Mouse (Mus musculus) induced T-regulatory cell, adult 2 months (primary cell): ENCODE measurements around the gene Ptov1.
"Not testable (repeated sequence)": the region's sequence is repeated elsewhere in the genome, so short reads cannot be mapped to it uniquely, and the experiment has no call there.

ENCODE experiments used
- DNase-seq: peaks from one replicate; pipeline ENCODE4 v3.0.0-alpha.2; 2012; ENCODE audit warnings: low read depth

The Ptov1 gene

DNA sequence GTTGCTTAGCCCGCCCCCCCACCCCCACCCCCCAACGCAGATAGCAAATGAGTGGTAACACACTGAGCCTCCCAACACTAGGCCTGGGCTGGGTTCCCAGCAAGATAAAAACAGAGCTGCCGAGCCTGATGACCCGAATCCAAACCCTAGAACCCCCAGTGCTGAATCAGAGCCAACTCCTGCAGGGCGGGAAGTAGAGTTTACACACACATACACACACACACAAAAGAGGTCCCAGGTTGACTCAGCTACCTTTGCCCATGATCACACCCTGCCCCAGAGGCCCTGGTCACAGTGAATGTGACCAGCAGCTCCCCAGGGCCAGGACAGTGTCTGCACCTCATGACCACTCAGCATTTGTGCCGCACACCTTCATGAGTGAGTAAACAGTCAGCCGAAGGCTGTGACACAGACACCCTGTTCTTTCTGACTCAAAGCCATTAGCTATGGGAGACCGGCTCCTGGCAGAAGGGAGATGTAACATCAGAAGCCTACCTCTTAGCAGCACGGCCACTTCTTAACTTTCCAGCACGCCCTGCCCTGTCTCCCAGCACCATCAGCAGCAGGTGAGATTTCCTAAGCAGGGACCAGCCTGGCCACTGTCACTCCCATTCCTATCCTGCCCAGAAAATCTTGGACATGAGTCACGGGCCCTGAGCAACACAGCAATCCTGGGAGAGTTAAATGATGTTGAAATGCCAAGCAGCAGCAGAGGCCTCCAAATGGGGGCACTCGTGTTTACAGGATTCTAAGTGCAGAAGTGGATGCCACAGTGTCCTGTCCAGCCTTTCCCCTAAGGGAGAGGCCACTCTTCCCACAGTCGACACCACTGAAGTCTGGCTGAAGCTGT, 18.9 kb upstream of the Ptov1 start:
- DNase-seq = no peak

GRCm38 (mm10) chr7:44886964-44887363, 17.4 kb upstream of the Ptov1 start:
- no peak for DNase-seq

DNA sequence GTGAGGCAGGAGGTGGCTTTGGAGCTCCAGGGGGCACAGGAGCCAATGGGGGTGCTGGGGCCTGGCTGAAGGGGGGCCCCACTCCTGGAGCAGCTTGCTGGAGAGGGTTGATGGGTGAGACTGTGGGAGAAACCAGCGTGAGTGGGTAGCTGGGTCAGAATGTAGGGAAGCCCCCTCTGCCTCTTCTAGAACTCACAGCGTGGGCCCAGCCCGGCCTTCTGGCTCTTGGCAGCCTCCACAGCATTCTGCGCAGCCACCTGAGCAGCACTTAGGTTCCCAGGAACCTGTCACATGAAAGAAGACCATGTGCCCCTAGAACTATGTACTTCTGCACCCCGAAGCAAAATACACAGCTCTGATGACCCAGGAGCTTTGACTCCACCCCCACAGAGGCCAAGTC, 15.0 kb upstream of the Ptov1 start:
- DNase-seq = no peak

- DNase-seq = no peak
Measured at GRCm38 (mm10) chr7:44883036-44883435, 13.4 kb upstream of the Ptov1 start.

DNA sequence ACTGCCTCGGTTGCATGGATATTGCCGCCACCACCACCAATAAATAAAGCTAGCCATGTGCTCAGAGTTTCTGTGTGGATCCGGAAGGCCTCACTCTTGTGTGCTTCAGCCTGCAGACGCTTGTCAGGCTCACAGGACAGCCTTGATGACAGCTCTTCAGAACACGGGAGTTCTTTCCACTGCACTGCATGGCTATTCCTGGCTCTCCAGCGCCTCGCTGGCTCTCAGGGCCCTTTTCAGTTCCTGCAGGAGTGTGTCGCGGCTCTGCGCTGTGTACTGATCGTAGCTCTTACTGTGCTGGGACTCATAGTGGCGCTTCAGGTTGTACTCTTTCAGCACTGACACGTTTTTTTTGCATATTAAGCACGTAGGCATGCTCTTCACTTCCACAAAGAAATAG, 8.2 kb upstream of the Ptov1 start:
- no peak for DNase-seq

GRCm38 (mm10) chr7:44871774-44872173, 2.2 kb upstream of the Ptov1 start:
- DNase-seq = not testable (repeated sequence)

- DNase-seq = no peak
Measured at GRCm38 (mm10) chr7:44871181-44871580, 1.6 kb upstream of the Ptov1 start.

DNA sequence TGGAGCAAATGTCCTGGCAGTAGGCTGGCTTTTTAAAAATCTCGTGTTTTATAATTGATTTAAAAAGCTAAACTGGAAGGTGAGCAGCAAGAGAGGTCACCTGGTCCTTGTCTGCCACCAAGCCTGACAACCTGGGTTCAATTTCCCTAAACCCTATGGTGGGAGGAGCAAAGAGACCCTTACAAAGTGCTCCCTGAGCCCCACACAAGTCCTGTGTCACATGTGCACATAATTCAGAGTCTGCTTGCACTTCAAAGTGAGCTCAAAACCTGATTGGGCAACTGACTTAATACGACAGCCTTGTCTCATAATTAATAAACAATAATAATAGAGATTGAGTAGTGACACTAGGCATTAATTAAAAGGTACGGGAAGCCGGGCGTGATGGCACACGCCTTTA, 1.0 kb upstream of the Ptov1 start:
- DNase-seq = no peak

DNA sequence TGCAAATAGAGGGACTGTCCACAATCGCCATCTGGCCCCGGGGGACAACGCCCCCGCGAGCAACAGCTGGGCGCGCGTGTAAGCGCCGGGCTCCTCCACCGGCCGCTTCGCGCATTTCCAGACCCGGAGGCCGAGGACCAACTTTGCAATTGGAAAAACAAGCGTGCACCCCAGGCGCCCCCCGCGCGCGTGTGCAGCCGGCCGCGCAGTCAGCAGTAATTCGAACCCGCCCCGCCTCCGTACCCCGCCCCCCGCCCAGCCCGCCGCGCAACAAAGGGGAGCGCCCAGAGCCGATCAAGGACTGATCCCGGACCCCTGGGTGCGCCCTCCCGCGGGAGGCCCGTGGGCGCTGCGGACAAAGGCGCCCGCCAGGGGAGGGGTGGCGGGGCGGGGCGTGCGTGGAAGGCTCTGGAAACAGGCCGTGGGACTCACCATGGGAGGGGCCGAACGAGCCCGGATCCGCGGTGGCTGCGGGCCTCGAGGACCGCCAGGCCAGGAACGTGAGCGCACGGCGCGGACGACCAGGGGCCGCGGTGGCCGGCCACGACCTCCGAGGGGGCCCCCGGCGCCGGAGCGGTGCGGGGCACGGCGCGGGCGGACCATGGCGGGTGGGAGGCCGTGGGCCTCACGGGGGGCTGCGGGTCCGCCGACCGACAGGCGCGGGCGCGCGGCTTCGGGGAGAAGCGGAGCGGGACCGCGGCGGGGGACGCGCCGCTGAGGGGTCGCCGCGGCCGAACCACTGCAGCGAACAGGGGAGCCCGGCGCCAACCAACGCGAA, 480 bp downstream of the Ptov1 start:
- DNase-seq = peak; percentile 58

GRCm38 (mm10) chr7:44868465-44868864, 1.1 kb downstream of the Ptov1 start:
- DNase-seq = no peak

DNA sequence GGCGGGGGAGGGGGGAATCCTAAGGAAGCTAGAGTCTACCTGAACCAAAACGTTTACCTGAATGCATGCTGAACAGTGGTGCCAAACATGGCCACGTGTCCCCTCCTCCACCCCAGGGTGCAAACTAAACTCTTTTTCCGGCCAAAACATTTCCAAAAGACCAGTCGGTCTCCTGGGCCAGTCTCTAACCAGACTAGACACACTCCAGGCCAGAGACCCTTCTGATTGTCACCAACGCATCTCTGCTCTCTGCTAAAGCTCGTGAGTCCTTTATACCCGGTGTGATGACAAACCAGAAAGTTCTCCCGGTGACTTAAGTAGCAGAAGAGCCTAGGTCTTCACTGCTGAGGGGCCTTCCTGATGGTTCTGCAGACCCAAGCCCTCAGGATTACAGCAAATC, 1.8 kb downstream of the Ptov1 start:
- DNase-seq = no peak

DNA sequence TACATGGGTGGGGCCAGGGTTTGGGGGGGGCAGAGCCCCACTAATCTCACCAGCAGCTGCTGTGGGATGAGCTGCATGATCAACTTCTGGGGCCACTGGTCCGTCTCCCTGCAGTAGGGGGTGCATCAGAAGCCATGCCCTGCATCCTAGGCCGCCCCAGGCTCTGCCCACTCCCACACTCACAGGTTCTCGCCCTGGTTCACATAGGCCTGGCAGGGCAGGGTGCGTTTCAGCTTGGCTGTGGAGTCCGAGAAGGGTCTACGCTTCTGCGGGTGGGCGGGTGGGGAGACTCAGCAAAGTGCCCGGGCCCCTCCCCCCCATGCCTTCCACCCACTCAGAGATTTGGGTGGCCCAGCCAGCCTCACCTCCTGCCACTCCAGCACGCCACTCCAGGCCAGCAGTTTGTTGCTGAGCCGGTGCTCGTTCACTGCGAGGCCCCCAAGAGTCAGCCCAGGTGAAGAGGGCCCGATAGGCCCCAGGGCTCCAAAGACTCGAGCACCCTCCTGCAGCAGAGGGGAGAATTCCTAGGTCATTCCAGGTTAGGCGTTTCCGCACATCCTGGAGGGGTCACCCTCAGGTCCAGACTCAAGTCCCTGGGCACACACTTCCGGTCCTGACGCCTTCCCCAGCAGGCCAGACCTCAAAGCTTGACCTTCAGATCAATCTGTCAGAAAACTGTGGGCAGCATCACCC, 2.4 kb downstream of the Ptov1 start:
- DNase-seq = no peak

- no peak for DNase-seq
Measured at GRCm38 (mm10) chr7:44866276-44867009, 3.1 kb downstream of the Ptov1 start.

- no peak for DNase-seq
Measured at GRCm38 (mm10) chr7:44864595-44865542, 4.7 kb downstream of the Ptov1 start.

- no peak for DNase-seq
Measured at GRCm38 (mm10) chr7:44863982-44864494, 5.5 kb downstream of the Ptov1 start.

DNA sequence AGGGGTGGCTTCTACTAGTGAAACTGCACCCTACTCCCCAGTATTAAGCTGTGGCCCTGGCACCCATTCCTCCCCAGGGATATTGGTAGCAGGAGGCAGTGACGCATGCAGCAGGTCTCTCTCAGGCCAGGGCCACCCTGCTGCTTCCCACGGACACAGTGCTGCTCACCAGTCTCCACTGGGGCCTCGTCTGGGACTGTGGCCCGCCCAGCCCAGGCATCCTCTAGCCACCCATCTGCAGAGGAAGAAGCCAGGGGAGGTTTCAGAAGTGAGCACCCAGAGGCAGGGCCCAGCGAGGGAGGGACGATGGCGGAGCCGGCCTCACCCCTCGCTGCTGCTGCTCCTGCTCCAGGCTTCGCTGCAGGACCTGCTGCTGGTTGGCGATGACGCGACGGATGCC, 6.4 kb downstream of the Ptov1 start:
- DNase-seq = no peak

DNA sequence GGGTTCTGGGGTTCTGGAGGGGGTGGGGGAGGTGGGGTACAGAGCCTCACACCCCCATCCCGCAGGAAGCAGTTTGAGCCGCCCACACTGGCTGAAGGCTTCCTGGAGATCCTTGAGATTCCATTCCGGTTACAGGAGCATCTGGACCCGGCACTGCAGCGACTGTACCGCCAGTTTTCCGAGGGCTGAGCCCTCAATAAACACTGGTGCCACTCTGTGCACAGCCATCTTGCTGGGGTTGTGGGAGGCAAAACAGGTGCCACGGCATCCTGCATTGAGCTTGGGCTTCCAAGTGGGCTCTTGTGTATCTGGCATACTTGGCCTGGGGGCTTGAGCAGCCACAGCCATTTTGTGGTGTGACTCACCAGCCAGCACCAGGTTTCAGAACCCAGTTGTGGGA, 7.2 kb downstream of the Ptov1 start:
- no peak for DNase-seq

DNA sequence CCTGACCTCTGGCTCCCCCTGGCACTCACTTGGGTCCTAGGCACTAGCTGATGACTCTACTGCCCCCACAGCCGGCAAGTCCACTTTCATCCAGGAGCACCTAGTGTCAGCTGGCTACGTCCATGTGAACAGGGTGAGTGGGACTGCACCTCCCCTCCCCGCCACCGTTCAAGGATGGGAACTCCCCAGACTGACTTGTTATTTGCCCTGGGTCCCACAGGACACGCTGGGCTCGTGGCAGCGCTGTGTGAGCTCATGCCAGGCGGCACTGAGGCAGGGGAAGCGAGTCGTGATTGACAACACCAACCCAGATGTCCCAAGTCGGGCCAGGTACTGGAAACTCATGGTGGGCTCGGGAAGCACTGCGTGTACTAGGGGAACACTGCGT, 8.2 kb downstream of the Ptov1 start:
- no peak for DNase-seq

GRCm38 (mm10) chr7:44860576-44861428, 8.8 kb downstream of the Ptov1 start:
- DNase-seq = peak; percentile 78

GRCm38 (mm10) chr7:44859896-44860295, 9.7 kb downstream of the Ptov1 start:
- no peak for DNase-seq
